31 mouse cellular contexts compared by ENCODE assay signal in the genomic region with DNA sequence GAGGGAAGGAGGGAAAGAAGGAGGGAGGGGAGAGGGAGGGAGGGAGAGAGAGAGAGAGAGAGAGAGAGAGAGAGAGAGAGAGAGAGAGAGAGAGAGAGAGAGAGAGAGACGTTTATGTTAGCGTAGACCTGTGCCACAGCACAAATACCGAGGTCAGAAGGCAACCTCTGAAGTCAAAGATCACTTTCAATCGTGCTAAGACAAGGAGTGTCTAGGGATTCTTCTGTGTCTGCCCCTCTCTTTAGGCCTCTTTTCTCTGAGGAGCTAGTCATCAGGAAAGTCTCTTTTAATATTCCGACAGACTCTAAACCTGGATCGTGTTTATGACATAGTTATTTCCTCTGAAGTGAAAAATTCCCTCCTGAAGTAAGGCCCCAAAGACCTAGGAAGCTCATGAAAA.
"Had no signal": no experiment of that assay in that cellular context is flagged by ENCODE, and none has a peak within 500 bp of the region (broad histone marks: within the 10 kb centered on the region; RNA-seq: fewer than 3 reads in every experiment).

No protein-coding gene starts in this region.

- H3K27ac ChIP-seq: heart, embryonic 10.5 days; heart, embryonic 13.5 days; heart, embryonic 15.5 days; hindbrain, embryonic 10.5 days; hindbrain, embryonic 12.5 days; hindbrain, embryonic 13.5 days; hindbrain, embryonic 14.5 days; hindbrain, embryonic 15.5 days; kidney, embryonic 15.5 days; kidney, postnatal 0 days; layer of hippocampus, adult 2 months; left cerebral cortex, adult 2 months had no signal

- H3K36me3 ChIP-seq: heart, embryonic 10.5 days; heart, embryonic 12.5 days; heart, embryonic 13.5 days; heart, embryonic 15.5 days; hindbrain, embryonic 10.5 days; hindbrain, embryonic 12.5 days; hindbrain, embryonic 13.5 days; hindbrain, embryonic 15.5 days; kidney, embryonic 15.5 days had no signal

- H3K4me1 ChIP-seq: heart, embryonic 10.5 days; heart, embryonic 12.5 days; heart, embryonic 13.5 days; heart, embryonic 15.5 days; hindbrain, embryonic 10.5 days; hindbrain, embryonic 13.5 days; kidney, embryonic 15.5 days had no signal

- DNase-seq: heart, postnatal 10 days; heart, postnatal 14 days; heart, postnatal 36 days; heart, postnatal 4 days; kidney, adult 11 months; kidney, adult 18-20 months; kidney, adult 2 months; kidney, adult 8-10 months; kidney, adult 9 months; kidney, postnatal 10 days; kidney, postnatal 14 days; kidney, postnatal 25 days; kidney, postnatal 4 days; layer of hippocampus, adult 9-11 months; layer of hippocampus, postnatal 36 days had no signal

- H3K9ac ChIP-seq: heart, embryonic 12.5 days; heart, embryonic 13.5 days; heart, embryonic 15.5 days; hindbrain, embryonic 12.5 days; hindbrain, embryonic 13.5 days; hindbrain, embryonic 14.5 days; hindbrain, embryonic 15.5 days; kidney, embryonic 15.5 days had no signal

- ATAC-seq: hindbrain, embryonic 16.5 days; inflammation-experienced regulatory T-cells, adult 6 months had no signal

- H3K4me3 ChIP-seq: heart, embryonic 10.5 days; heart, embryonic 12.5 days; heart, embryonic 13.5 days; heart, embryonic 15.5 days; hindbrain, embryonic 10.5 days; hindbrain, embryonic 12.5 days; hindbrain, embryonic 13.5 days; hindbrain, embryonic 15.5 days; kidney, embryonic 15.5 days; layer of hippocampus, adult 2 months; left cerebral cortex, adult 2 months had no signal

- H3K27me3 ChIP-seq: heart, embryonic 12.5 days; heart, embryonic 13.5 days; heart, embryonic 15.5 days; hindbrain, embryonic 12.5 days; hindbrain, embryonic 13.5 days; hindbrain, embryonic 15.5 days; kidney, embryonic 15.5 days had no signal

- H3K4me2 ChIP-seq: heart, embryonic 11.5 days; heart, embryonic 12.5 days; heart, embryonic 13.5 days; heart, embryonic 15.5 days; hindbrain, embryonic 12.5 days; hindbrain, embryonic 13.5 days; hindbrain, embryonic 14.5 days; hindbrain, embryonic 15.5 days; kidney, embryonic 15.5 days had no signal

- H3K9me3 ChIP-seq: heart, embryonic 10.5 days; heart, embryonic 12.5 days; heart, embryonic 15.5 days; hindbrain, embryonic 10.5 days; hindbrain, embryonic 12.5 days; hindbrain, embryonic 13.5 days; hindbrain, embryonic 15.5 days; kidney, embryonic 15.5 days had no signal
